Mouse (Mus musculus): ENCODE results near the gene Atp6v1a.

DNA sequence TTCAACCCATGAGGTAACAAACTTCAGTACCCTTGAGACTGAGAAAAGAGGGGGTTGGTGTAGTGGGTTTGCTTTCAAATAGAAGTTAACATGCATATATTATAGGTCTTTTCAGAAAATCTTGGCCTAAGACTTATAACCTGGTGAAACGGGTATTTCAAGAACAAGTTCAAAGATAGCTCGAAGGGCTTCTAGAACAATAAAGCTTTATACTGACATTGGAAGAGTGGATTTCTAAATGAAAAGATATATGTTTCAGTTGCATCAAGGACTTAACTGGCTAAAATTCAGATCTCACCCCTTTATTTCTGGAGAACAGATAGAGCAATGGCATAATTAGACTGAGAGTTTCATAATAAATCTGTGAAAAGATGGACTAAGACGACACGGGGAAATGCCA, 29.5 kb upstream of the Atp6v1a start:
- no peak for TF ChIP-seq POLR2A (IDR thresholded peaks at IDR 0.05; ENCODE audit: low read depth, low read length)
- no peak for TF ChIP-seq CTCF (IDR thresholded peaks at IDR 0.05; ENCODE audit: extremely low read depth, insufficient read length, insufficient replicate concordance, low read depth, low read length)
